Mouse (Mus musculus): ENCODE data around the gene Ccdc6.

- TF ChIP-seq CTCF (IDR thresholded peaks at IDR 0.05) (no peak), EP300 (IDR thresholded peaks at IDR 0.05) (no peak)
Measured at GRCm38 (mm10) chr10:70109974-70110373, 13.1 kb downstream of the Ccdc6 start.

All from lung, postnatal 0 days (tissue).